ENCODE assay signal across 8 mouse cellular contexts in genomic region chr11:102061236-102061940, GRCm38 (mm10). TPM values are rescaled to one million over a fixed set of nuclear protein-coding genes. Genes with fewer than 3 reads are reported as not detected.
DNase-seq lines count a peak whose midpoint lies in the region; ATAC-seq lines count a peak whose summit lies in the region.

No protein-coding gene starts in this region.

- H3K9me3 ChIP-seq in forebrain, embryonic 10.5 days = no peaks in the 10 kb centered on the region
- no peaks in the 10 kb centered on the region for H3K9me3 ChIP-seq in heart, embryonic 15.5 days (replicated peaks)
- no peaks in the 10 kb centered on the region for H3K9me3 ChIP-seq in liver, embryonic 12.5 days (replicated peaks)
- H3K9me3 ChIP-seq in stomach, embryonic 14.5 days (ENCODE audit: control insufficient read depth, low read depth, low read length) = no peaks in the 10 kb centered on the region

- WGBS in forebrain, embryonic 10.5 days = 3% methylated on average over 23 of the region's 23 CpGs
- 6% methylated on average over 23 of the region's 23 CpGs for WGBS in heart, embryonic 15.5 days
- 7% methylated on average over 22 of the region's 23 CpGs for WGBS in liver, embryonic 12.5 days (ENCODE audit: insufficient replicate concordance)
- WGBS in stomach, embryonic 14.5 days = 5% methylated on average over 23 of the region's 23 CpGs

- H3K4me2 ChIP-seq in heart, embryonic 15.5 days = peak overlapping the region; percentile 86
- peak overlapping the region; percentile 65 for H3K4me2 ChIP-seq in liver, embryonic 12.5 days
- H3K4me2 ChIP-seq in stomach, embryonic 14.5 days (replicated peaks; ENCODE audit: low read depth, low read length) = peak overlapping the region; percentile 69

- peak overlapping the region; percentile 57 for H3K4me3 ChIP-seq in forebrain, embryonic 10.5 days
- peak overlapping the region; percentile 45 for H3K4me3 ChIP-seq in heart, embryonic 15.5 days
- peak overlapping the region; percentile 36 for H3K4me3 ChIP-seq in liver, embryonic 12.5 days
- H3K4me3 ChIP-seq in stomach, embryonic 14.5 days (ENCODE audit: low read depth, low read length) = peak overlapping the region; percentile 31

- H3K4me1 ChIP-seq in forebrain, embryonic 10.5 days = peaks cover 13% of the 10 kb centered on the region
- H3K4me1 ChIP-seq in heart, embryonic 15.5 days (replicated peaks) = peaks cover 7% of the 10 kb centered on the region
- peaks cover 24% of the 10 kb centered on the region for H3K4me1 ChIP-seq in liver, embryonic 12.5 days
- H3K4me1 ChIP-seq in stomach, embryonic 14.5 days (ENCODE audit: control insufficient read depth, insufficient read depth, low read length) = peaks cover 3% of the 10 kb centered on the region; the same call in 1 of the 2 replicates

- H3K27ac ChIP-seq in forebrain, embryonic 10.5 days = peak overlapping the region; percentile 75
- H3K27ac ChIP-seq in heart, embryonic 15.5 days = no peak overlapping the region
- H3K27ac ChIP-seq in liver, embryonic 12.5 days = no peak overlapping the region
- H3K27ac ChIP-seq in stomach, embryonic 14.5 days (ENCODE audit: low read length) = no peak overlapping the region

- H3K9ac ChIP-seq in heart, embryonic 15.5 days = 0 out of 2 replicates have a peak overlapping the region, but pooled peaks have one; percentile 44
- H3K9ac ChIP-seq in liver, embryonic 12.5 days = no peak overlapping the region
- H3K9ac ChIP-seq in stomach, embryonic 14.5 days (replicated peaks; ENCODE audit: low read depth, low read length) = no peak overlapping the region

- peak; percentile 62 for DNase-seq in CD4-positive helper T cell, adult 2 months (ENCODE audit: low read depth, low spot score)
- peak; percentile 70 for DNase-seq in c-Kit-negative CD71-positive TER-119-positive erythroid progenitor cells, embryonic 14.5 days (ENCODE audit: low read depth, low spot score)
- DNase-seq in forebrain, embryonic 10.5 days (ENCODE audit: extremely low spot score, low spot score) = peak; percentile 81
- DNase-seq in kidney, postnatal 14 days = peak; percentile 81
- DNase-seq in naive thymus-derived CD4-positive, alpha-beta T cell, adult 2 months (ENCODE audit: low read depth) = peak; percentile 67

- ATAC-seq in heart, embryonic 15.5 days (replicated peaks; ENCODE audit: insufficient number of reproducible peaks, insufficient read depth, low FRiP score, low read depth) = peak; percentile 54; the same call in 1 of the 2 replicates
- ATAC-seq in liver, embryonic 12.5 days = peak; percentile 47
- ATAC-seq in stomach, embryonic 14.5 days (ENCODE audit: insufficient number of reproducible peaks, insufficient read depth, low FRiP score, low read depth) = peak; percentile 59; the same call in 1 of the 2 replicates

- peaks cover 45% of the 10 kb centered on the region for H3K36me3 ChIP-seq in forebrain, embryonic 10.5 days (replicated peaks)
- peaks cover 4% of the 10 kb centered on the region; the same call in 1 of the 2 replicates for H3K36me3 ChIP-seq in heart, embryonic 15.5 days
- H3K36me3 ChIP-seq in liver, embryonic 12.5 days = peaks cover 55% of the 10 kb centered on the region
- H3K36me3 ChIP-seq in stomach, embryonic 14.5 days (ENCODE audit: control insufficient read depth, insufficient read depth, low read length) = no peaks in the 10 kb centered on the region

- H3K27me3 ChIP-seq in forebrain, embryonic 10.5 days (ENCODE audit: poor library complexity, severe bottlenecking) = peaks cover 40% of the 10 kb centered on the region
- peaks cover 10% of the 10 kb centered on the region; the same call in 1 of the 2 replicates for H3K27me3 ChIP-seq in heart, embryonic 15.5 days
- peaks cover 47% of the 10 kb centered on the region for H3K27me3 ChIP-seq in liver, embryonic 12.5 days (replicated peaks)
- H3K27me3 ChIP-seq in stomach, embryonic 14.5 days (ENCODE audit: control insufficient read depth, insufficient read depth, low read length) = no peaks in the 10 kb centered on the region

RNA-seq across cellular contexts. Expression of gene Cd300lg, which starts 20.1 kb away (rescaled TPM):
- polyA plus RNA-seq in forebrain, embryonic 10.5 days (2016; fragmentation: Nextera tagmentation; extraction: Ambion mirVana) = 0.14 and 0.23 TPM in 2 replicates
- polyA plus RNA-seq in heart, embryonic 15.5 days (2015; fragmentation: Nextera tagmentation; extraction: Ambion mirVana) = 7.2 and 8.4 TPM in 2 replicates
- polyA plus RNA-seq in liver, embryonic 12.5 days (2016; fragmentation: Nextera tagmentation; extraction: Ambion mirVana) = 0.50 and 0.51 TPM in 2 replicates
- polyA plus RNA-seq in stomach, embryonic 14.5 days (2014; fragmentation: Nextera tagmentation; extraction: Ambion mirVana) = 1.1 and 1.2 TPM in 2 replicates

RNA-seq across cellular contexts. Expression of gene Mpp2, which starts 26.9 kb away (rescaled TPM):
- polyA plus RNA-seq in forebrain, embryonic 10.5 days (2016; fragmentation: Nextera tagmentation; extraction: Ambion mirVana) = 15.7 and 16.2 TPM in 2 replicates
- 6.0 and 9.3 TPM in 2 replicates for polyA plus RNA-seq in heart, embryonic 15.5 days (2015; fragmentation: Nextera tagmentation; extraction: Ambion mirVana)
- polyA plus RNA-seq in liver, embryonic 12.5 days (2016; fragmentation: Nextera tagmentation; extraction: Ambion mirVana) = 15.1 and 16.7 TPM in 2 replicates
- polyA plus RNA-seq in stomach, embryonic 14.5 days (2014; fragmentation: Nextera tagmentation; extraction: Ambion mirVana) = 8.4 and 8.5 TPM in 2 replicates

RNA-seq across cellular contexts. Expression of gene Mpp3, which starts 33.1 kb away (rescaled TPM):
- polyA plus RNA-seq in forebrain, embryonic 10.5 days (2016; fragmentation: Nextera tagmentation; extraction: Ambion mirVana) = 13.5 and 16.1 TPM in 2 replicates
- polyA plus RNA-seq in heart, embryonic 15.5 days (2015; fragmentation: Nextera tagmentation; extraction: Ambion mirVana) = 2.9 and 3.6 TPM in 2 replicates
- polyA plus RNA-seq in liver, embryonic 12.5 days (2016; fragmentation: Nextera tagmentation; extraction: Ambion mirVana) = 0.66 and 0.85 TPM in 2 replicates
- 7.1 and 9.4 TPM in 2 replicates for polyA plus RNA-seq in stomach, embryonic 14.5 days (2014; fragmentation: Nextera tagmentation; extraction: Ambion mirVana)

RNA-seq across cellular contexts. Expression of gene Ppy, which starts 39.7 kb away (rescaled TPM):
- polyA plus RNA-seq in forebrain, embryonic 10.5 days (2016; fragmentation: Nextera tagmentation; extraction: Ambion mirVana) = not detected in 2 replicates
- not detected in 2 replicates for polyA plus RNA-seq in heart, embryonic 15.5 days (2015; fragmentation: Nextera tagmentation; extraction: Ambion mirVana)
- polyA plus RNA-seq in liver, embryonic 12.5 days (2016; fragmentation: Nextera tagmentation; extraction: Ambion mirVana) = not detected in 2 replicates
- not detected in 2 replicates for polyA plus RNA-seq in stomach, embryonic 14.5 days (2014; fragmentation: Nextera tagmentation; extraction: Ambion mirVana)

RNA-seq across cellular contexts. Expression of gene Pyy, which starts 46.2 kb away (rescaled TPM):
- not detected in 2 replicates for polyA plus RNA-seq in forebrain, embryonic 10.5 days (2016; fragmentation: Nextera tagmentation; extraction: Ambion mirVana)
- not detected in 2 replicates for polyA plus RNA-seq in heart, embryonic 15.5 days (2015; fragmentation: Nextera tagmentation; extraction: Ambion mirVana)
- 0.32 TPM in 1 of 2 replicates, not detected in the other for polyA plus RNA-seq in liver, embryonic 12.5 days (2016; fragmentation: Nextera tagmentation; extraction: Ambion mirVana)
- 5.2 and 11.2 TPM in 2 replicates for polyA plus RNA-seq in stomach, embryonic 14.5 days (2014; fragmentation: Nextera tagmentation; extraction: Ambion mirVana)
